Mouse (Mus musculus): ENCODE results near the gene Lcp2.

Gene Lcp2

DNA sequence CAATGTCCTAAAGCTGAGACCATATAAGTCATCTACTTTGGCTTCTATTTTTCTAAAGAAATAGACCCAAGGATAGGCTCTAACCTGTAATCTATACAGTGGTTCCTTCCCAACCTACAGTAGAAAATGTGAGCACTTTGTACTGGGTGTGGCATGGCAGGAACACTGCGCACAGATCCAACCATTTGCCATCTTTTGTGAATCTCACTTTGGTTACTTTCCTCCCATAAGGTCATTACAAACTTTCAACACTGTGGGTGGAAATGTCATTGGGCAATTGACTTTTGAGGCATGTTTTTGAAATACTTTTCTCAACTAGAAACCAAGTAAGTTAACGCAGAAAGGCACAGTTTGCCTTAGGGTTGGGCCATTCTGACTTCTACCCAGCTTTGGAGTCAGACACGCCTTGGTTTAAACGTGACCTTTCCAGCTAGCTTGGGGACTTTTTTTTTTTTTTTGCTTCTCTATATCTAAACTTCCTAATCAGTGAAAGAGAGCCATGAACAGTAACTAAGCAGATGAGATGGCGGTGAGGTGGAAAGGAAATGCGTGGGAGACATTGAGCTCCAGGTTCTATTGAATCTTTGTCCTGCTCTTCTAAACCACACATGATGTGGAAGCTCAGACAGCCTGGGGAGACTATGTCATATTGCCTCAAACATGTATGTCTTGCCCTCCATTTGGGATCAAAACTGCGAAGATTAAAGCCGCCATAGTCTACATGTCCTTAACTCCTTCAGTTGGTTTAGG, 1.8 kb downstream of the Lcp2 start:
- no peak for DNase-seq

DNA sequence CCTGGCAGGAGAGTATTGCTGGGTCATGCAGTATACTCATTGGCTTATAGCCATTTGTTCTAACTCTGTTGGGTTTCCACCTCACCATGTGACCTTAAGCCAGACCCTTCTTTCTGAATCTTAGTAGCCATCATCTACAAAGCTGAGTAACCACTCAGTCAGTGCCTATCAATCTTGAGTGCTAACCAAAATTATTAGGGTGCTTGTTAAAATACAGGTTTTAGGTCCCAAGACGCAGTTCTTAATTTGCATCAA, 2.3 kb downstream of the Lcp2 start:
- no peak for DNase-seq

DNA sequence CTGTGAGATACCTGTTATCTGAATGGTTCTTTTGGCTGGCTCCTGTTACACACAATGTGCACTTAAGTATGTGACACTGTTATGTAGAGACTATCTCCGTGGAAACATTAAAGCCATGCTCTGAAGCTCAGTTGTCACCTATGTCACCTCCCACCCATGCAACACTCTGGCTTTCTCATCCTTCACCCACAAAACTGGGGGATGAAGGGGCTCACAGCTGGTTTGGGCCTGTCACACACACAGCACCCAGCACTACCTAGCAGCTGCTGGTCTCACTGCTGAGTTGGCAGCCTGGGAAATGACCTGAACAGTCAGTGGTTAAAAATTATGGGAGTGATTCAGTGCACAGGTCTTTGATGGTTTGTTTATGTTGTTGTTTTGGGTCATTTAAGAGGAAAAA, 3.3 kb downstream of the Lcp2 start:
- DNase-seq = no peak

GRCm38 (mm10) chr11:34050643-34051042, 3.9 kb downstream of the Lcp2 start:
- DNase-seq = no peak

DNA sequence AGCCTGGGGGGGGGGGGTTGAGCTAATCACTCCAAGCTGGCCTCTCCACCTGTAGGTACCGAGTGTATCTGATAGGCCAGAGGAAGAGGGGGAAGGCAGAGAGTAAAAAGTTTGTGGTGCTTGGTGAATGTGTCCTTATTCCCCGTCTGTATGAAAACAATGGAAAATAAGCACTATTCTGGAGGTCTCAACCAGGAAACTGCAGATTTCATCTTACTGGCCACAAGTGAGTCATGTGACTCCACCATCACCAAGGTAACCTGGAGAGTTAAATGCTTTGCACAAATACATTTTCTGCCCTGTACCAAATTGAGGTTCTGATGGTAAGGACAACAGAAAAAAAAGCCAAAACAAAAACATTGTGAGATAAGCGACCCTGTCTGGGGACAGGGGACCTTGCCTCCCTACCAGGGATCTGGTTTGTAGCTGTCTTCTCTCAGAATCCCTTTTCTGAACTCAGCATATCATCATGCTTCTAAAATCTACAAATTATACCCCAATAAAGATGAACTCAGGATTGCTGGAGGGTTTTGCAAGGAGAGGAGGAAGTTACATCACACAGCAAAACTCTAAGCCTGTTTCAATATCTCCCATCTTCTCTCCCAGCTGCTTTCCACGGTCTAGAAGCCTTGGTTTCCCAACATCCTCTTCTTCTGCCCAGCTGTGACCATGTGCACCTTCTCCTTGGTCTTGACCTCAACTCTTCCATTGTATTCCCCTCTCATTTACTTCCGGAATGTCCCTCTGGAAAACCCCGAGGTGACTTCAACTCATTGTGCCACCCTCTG, 6.5 kb downstream of the Lcp2 start:
- DNase-seq = no peak

DNA sequence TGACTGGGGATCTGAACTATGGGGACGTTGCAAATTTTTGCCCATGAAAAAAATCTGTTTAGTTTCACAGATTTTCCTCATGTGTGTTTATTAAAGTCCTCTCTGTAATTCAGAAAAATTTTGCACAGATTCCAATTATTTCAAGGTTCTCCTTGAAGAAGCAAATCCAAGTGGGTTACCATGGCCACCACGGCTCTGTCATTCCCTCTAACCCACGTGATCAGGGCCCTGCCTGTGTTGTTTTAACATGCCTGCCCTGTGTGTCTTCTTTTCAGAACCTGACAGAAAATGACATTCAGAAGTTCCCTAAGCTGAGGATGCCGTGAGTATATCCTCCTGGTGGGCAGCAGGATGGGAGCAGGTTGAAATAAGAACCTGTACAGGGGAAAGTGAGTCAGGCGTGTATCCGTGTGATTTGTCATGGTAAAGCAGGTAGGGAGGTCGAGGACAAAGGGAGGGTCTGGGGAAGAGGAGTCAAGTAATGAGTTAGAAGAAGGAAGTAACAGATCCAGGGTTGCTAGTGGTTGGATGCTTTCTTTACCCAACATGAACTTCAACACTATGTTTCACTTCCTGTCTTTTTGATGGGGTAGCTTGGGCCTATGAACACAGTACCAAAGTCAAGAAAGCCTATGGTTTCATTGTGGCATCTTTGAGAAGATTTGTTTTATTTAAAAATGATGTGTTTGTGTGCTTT, 7.5 kb downstream of the Lcp2 start:
- DNase-seq = peak; percentile 19

- no peak for DNase-seq
Measured at GRCm38 (mm10) chr11:34056715-34057114, 10.0 kb downstream of the Lcp2 start.

- no peak for DNase-seq
Measured at GRCm38 (mm10) chr11:34058332-34058731, 11.6 kb downstream of the Lcp2 start.

GRCm38 (mm10) chr11:34058960-34059359, 12.2 kb downstream of the Lcp2 start:
- DNase-seq = no peak

GRCm38 (mm10) chr11:34061740-34062139, 15.0 kb downstream of the Lcp2 start:
- no peak for DNase-seq

- no peak for DNase-seq
Measured at GRCm38 (mm10) chr11:34063257-34063656, 16.5 kb downstream of the Lcp2 start.

- no peak for DNase-seq
Measured at GRCm38 (mm10) chr11:34063702-34064485, 17.2 kb downstream of the Lcp2 start.

DNA sequence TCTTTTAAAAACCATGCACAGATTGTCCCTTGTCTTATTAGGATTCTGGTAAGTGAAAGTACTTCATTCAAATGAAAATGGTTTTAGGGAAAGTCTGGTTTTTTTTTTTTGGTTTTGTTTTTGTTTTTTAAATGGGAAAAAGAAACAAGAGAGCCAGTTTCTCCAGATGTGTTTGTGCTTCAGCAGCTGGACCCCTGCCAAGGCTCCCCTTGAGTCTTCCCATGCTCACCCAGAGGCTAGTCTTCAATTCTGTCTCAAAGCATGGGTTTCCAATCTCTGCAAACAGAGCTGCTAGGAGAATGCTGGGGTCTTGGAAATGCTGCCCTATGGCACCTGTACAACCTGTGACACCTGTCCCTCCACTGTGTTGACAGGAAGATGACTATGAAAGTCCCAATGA, 23.9 kb downstream of the Lcp2 start:
- no peak for DNase-seq

GRCm38 (mm10) chr11:34072309-34072708, 25.6 kb downstream of the Lcp2 start:
- no peak for DNase-seq

- peak; percentile 64 for DNase-seq
Measured at GRCm38 (mm10) chr11:34073776-34074175, 27.1 kb downstream of the Lcp2 start.

- no peak for DNase-seq
Measured at GRCm38 (mm10) chr11:34077870-34078269, 31.1 kb downstream of the Lcp2 start.

DNA sequence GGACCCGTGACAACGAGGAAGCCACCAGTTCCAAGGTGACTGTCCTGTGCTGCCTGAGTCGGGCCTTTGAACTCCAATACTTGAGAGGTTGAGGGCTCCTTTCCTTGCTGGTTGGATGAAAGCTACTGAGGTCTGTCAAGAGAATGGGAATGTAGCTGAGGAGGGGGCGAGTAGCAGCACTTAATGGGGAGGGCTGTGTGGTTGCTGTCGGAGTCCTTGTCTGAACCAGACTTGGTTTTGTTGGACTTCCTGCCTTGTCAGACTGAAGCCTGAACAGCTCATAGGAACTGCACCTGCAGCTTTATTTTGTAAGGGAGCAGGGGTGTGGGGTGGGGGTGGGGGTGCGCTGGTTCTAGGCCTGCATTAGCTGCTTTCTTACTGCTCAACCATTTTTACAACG, 31.9 kb downstream of the Lcp2 start:
- no peak for DNase-seq

DNA sequence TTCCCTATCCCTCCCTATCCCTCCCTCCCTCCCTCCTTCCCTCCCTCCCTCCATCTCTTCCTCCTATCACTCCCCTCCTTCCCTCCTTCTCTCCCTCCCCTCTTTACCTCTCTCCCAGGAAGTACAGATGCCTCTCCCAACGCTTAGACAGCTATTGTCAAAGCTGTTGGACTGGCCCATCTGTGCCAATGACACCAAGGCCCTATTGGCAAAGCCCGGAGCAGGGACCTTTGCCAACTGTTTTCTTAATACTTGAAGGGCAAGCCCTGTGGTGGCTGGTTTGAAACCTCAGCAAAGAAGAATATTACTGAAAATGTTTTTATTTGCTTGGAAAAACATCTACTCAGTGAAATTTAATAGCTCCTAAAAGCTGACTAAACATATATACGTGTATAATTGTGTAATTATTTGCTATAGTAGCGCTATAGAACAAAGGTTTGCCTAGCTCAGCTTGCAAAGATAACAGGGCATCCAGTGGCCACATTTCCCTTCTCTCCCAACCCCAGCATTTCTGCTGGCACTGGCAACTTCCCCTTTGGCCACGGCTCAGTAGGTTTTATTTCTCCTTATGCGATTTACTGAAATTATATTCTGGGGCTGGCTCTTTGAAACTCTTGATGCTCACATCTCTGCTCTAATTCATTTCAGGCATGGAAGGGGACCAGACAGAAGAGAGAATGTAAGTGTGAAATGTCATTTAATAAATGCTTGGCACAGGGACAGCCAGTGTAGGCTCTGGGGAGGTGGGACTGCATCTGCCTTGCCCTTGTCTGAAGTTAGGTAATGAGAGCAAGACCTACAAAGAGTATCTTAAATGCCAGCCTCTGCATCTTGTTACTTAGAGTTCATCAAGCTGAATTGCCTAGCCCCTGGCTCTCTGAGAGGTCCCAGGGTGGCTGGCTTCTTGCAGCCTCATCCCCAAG, 33.1 kb downstream of the Lcp2 start:
- no peak for DNase-seq

DNA sequence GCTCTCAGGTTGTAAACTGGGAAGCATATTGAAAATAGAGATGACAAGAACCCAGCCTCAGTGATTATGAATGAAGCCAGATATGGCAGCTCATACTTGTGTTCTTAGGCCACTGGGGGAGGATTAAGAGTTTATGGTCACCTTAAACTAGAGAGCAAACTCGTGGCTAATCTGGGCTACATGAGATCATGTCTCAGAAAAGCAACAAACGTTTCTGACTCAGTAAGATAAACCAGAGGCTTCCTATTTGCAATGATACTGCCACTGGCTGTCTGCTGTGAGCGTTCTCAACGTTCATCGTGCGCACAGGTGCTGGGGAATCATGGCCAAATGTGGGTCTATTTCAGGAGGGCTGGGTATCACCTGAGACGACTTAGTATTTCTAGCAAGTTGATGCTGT, 37.1 kb downstream of the Lcp2 start:
- DNase-seq = no peak

DNA sequence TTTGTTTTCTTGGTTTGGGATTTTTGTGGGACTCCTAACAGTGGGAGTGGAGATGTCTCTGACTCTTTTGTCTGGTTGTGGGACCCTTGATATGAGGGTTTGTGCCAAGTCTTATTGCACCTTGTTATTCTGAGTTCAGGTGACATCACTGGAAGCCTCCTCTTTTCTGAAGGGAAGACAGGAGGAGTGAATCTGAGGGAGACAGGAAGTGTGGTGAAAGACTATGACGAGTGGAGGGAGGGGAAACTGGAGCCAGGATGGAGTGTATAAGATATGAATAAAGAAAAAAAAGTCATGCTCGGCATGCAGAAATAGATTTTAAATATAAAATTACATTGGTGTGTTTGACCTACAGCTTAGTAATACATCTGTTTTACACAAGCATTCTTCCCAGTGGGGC, 37.9 kb downstream of the Lcp2 start:
- no peak for DNase-seq

DNA sequence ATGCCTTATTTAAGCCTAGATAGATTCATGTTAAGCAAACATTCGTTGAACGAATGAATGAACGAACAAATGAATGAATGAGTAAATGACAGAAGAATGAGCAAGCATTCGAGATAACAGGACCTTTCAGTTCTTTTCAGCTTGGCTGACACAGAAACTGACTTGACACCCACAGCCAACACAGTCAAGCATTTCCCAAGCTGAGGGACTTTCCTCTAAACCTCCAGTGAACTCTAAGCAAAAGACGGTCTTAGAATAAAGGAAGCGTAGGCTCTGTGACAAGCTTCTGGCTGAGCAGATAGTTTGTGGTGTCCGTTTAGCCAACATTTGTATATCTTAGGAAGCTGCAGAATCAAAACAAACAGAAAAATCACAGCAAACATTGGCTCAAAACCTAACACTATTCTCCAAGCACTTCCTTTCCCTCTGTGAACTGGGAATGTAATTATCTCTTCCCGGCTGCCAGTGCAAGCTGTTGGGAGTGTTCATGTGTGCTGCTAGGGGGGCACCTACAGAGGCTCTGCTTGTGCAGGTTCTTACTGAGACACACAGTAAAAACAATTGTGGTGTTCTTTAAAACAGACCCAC, 39.5 kb downstream of the Lcp2 start:
- no peak for DNase-seq

DNA sequence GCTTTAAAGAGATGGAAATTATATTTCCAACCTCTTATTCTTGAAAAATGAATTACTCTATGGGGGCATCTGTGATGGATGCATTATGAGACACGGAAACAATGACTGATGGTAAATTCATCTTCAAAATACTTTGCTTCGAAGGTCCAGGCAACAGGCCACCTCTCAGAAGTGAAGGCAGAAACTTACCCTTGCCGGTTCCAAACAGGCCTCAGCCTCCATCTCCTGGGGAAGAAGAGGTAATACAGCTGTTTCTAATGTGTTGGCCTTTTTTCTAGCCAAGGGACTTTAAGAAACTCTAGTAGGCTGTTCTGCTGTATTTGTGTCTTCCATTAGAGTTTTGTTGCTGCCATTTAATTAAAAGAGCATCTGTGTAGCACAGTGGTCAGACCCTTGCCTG, 40.3 kb downstream of the Lcp2 start:
- DNase-seq = no peak
